Mouse (Mus musculus) heart, postnatal 14 days (tissue): ENCODE measurements around the gene Olfr520. TPM values are rescaled to one million over a fixed set of nuclear protein-coding genes. Genes with fewer than 3 reads are reported as not detected.
"Not testable (repeated sequence)": the region's sequence is repeated elsewhere in the genome, so short reads cannot be mapped to it uniquely, and the experiment has no call there.

Source experiments
- DNase-seq, 2 experiments: peaks; one replicate each; pipeline ENCODE4 v3.0.0; 2021 to 2022
- intact Hi-C: fragments of 180-260 bp; cut with DNase I; formaldehyde crosslinking; loops from one replicate; pipeline ENCODE4 v1.15.1; 2025
- long read RNA-seq, 2 experiments: library from polyadenylated mRNA; stranded (forward); transcript quantifications; one replicate each; pipeline ENCODE4 v2.0.0; 2021
- total RNA-seq, 2 experiments: library from RNA; stranded (reverse); gene quantifications; 2 replicates each; pipeline ENCODE4 v1.2.3; 2021

Gene Olfr520
- total RNA-seq, result under 1 TPM in 1 of 2 experiments, not detected in 1; 0.38 TPM
- long read RNA-seq, experiment 1, result 0 reads
- long read RNA-seq, experiment 2, result 0 reads

GRCm38 (mm10) chr7:99729973-99730372 is at the start of gene Olfr520:
TSS of gene Olfr520 (plus strand) at chr7:99730273.
- intact Hi-C loops, result loop anchor here (5.0 kb wide), 1 partner anchor 57 kb away; no protein-coding TSS in a partner anchor
- DNase-seq, result no peak

GRCm38 (mm10) chr7:99680771-99681170 is 49.3 kb upstream of the Olfr520 start:
- peak in 1 of 2 experiments; percentile 47 for DNase-seq
- intact Hi-C loops, result loop anchor here (2.0 kb wide), 1 partner anchor 14 kb away; no protein-coding TSS in a partner anchor

GRCm38 (mm10) chr7:99684086-99684485 is 46.0 kb upstream of the Olfr520 start:
- no peak for DNase-seq
- intact Hi-C loops, result no loop called here

- intact Hi-C loops, result loop anchor here (2.0 kb wide), 1 partner anchor 16 kb away; no protein-coding TSS in a partner anchor
- DNase-seq, result no peak
Observed at GRCm38 (mm10) chr7:99690819-99691218, 39.3 kb upstream of the Olfr520 start.

GRCm38 (mm10) chr7:99692396-99692795 is 37.7 kb upstream of the Olfr520 start:
- intact Hi-C loops, result no loop called here
- DNase-seq, result no peak

- intact Hi-C loops, result no loop called here
- DNase-seq, result no peak
Observed at GRCm38 (mm10) chr7:99693387-99693786, 36.7 kb upstream of the Olfr520 start.

- DNase-seq, result no peak
- intact Hi-C loops, result no loop called here
Observed at GRCm38 (mm10) chr7:99693976-99694375, 36.1 kb upstream of the Olfr520 start.

GRCm38 (mm10) chr7:99694424-99694823 is 35.6 kb upstream of the Olfr520 start:
- DNase-seq, result peak in 1 of 2 experiments; percentile 38
- intact Hi-C loops, result not testable (repeated sequence)

- DNase-seq, result no peak
- intact Hi-C loops, result no loop called here
Observed at GRCm38 (mm10) chr7:99695471-99696057, 34.5 kb upstream of the Olfr520 start.

- DNase-seq, result no peak
- intact Hi-C loops, result no loop called here
Observed at GRCm38 (mm10) chr7:99698576-99698975, 31.5 kb upstream of the Olfr520 start.

- DNase-seq, result no peak
Observed at GRCm38 (mm10) chr7:99699106-99699505, 31.0 kb upstream of the Olfr520 start.

GRCm38 (mm10) chr7:99699709-99700151 is 30.3 kb upstream of the Olfr520 start:
- peak; percentile 45 to 50 for DNase-seq
- intact Hi-C loops, result no loop called here

More at GRCm38 (mm10) chr7:99699106-99699505, 31.0 kb upstream of the Olfr520 start:
- intact Hi-C loops, result no loop called here

- intact Hi-C loops, result no loop called here
- DNase-seq, result no peak
Observed at GRCm38 (mm10) chr7:99700641-99701040, 29.4 kb upstream of the Olfr520 start.

GRCm38 (mm10) chr7:99702201-99702600 is 27.9 kb upstream of the Olfr520 start:
- no peak for DNase-seq
- intact Hi-C loops, result no loop called here

GRCm38 (mm10) chr7:99704736-99705519 is 25.1 kb upstream of the Olfr520 start:
- intact Hi-C loops, result no loop called here

GRCm38 (mm10) chr7:99706341-99707037 is 23.6 kb upstream of the Olfr520 start:
- DNase-seq, result peak; percentile 50 to 55
- intact Hi-C loops, result loop anchor here (2.0 kb wide), 1 partner anchor 16 kb away; no protein-coding TSS in a partner anchor

More at GRCm38 (mm10) chr7:99704736-99705519, 25.1 kb upstream of the Olfr520 start:
- no peak for DNase-seq

GRCm38 (mm10) chr7:99707038-99707595 is 23.0 kb upstream of the Olfr520 start:
- peak; percentile 50 to 56 for DNase-seq
- intact Hi-C loops, result loop anchor here (2.0 kb wide), 1 partner anchor 16 kb away; no protein-coding TSS in a partner anchor

- intact Hi-C loops, result loop anchor here (2.0 kb wide), 1 partner anchor 17 kb away; no protein-coding TSS in a partner anchor
- DNase-seq, result no peak
Observed at GRCm38 (mm10) chr7:99707671-99708070, 22.4 kb upstream of the Olfr520 start.

GRCm38 (mm10) chr7:99708301-99708721 is 21.8 kb upstream of the Olfr520 start:
- DNase-seq, result no peak
- intact Hi-C loops, result no loop called here

GRCm38 (mm10) chr7:99708750-99709149 is 21.3 kb upstream of the Olfr520 start:
- intact Hi-C loops, result no loop called here
- no peak for DNase-seq
